Mouse (Mus musculus) fat pad, adult 2 months (tissue): ENCODE data around the gene Pnpla8.
"Not testable (repeated sequence)": the region's sequence is repeated elsewhere in the genome, so short reads cannot be mapped to it uniquely, and the experiment has no call there.

Source experiments
- DNase-seq: peaks from one replicate; pipeline ENCODE4 v3.0.0-alpha.2; 2011; ENCODE audit warnings: low read depth, low spot score; ENCODE audit errors: extremely low read depth

The Pnpla8 gene

DNA sequence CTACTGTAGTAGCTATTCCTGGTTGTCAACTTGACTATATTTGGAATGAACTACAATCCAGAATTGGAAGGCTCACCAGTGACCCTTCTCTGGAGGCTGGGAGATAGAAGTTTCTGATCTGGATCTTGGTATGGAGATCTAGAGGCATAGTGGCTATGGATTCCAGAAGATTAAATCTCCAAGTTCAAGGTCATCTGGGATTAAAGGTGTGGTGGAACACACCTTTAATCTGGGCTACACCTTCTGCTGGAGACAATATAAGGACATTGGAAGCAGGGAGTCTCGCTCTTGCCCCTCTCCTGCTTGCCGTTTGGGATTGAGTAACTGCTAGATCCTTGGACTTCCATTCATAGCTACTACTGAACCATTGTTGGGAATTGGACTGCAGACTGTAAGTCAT lies at the start of gene Pnpla8:
Gene Pnpla8 (plus strand): TSS at position 301 of the 400 bp plus-strand sequence.
- DNase-seq, result not testable (repeated sequence)

DNA sequence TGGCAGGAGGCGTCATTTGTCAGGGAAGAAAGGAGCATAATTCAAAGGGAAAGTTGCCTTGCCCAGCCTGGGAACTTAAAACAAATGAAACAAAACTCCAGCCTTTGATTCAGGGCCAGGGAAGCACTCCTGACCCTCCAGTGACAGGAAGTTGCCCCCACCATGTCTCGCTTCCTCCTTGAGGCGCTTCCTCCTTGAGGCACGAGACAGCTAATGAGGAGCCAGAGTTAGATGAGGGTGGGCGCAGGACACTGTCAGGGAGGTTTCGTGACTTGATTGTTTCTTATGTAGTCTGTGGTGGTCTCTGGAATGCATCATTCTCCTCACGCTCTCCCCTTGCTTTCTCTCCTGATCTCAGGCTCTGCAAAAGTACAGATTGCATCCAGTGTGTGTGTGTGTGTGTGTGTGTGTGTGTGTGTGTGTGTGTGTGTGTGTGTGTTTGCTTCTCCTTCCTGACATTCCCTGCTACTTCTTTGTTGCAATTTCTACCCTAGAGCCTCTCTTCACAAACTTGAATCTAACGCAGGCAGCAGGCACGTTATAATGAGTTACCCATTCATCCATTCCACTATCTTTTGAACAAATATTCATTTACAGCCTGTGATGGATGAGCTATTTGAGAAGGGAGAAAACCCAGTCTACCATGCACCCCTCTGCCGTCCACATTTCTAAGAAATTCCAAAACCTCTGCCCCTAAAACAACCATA lies 44.7 kb upstream of the Pnpla8 start:
- DNase-seq, result no peak

DNA sequence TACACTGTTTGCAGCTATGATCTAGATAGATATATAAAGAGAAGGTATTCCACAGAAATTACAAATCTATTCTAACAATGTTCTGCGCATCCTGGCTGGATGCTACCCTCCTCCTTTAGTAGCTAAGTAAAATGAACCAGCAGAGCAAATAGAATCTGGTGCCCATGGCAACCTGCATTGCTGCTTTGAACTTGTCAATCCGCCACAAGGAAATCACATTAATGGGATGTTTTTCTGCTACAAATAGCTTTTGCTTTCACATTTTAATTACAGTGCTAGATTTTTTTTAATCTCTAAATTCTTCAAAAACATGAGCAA lies 44.2 kb upstream of the Pnpla8 start:
- no peak for DNase-seq

DNA sequence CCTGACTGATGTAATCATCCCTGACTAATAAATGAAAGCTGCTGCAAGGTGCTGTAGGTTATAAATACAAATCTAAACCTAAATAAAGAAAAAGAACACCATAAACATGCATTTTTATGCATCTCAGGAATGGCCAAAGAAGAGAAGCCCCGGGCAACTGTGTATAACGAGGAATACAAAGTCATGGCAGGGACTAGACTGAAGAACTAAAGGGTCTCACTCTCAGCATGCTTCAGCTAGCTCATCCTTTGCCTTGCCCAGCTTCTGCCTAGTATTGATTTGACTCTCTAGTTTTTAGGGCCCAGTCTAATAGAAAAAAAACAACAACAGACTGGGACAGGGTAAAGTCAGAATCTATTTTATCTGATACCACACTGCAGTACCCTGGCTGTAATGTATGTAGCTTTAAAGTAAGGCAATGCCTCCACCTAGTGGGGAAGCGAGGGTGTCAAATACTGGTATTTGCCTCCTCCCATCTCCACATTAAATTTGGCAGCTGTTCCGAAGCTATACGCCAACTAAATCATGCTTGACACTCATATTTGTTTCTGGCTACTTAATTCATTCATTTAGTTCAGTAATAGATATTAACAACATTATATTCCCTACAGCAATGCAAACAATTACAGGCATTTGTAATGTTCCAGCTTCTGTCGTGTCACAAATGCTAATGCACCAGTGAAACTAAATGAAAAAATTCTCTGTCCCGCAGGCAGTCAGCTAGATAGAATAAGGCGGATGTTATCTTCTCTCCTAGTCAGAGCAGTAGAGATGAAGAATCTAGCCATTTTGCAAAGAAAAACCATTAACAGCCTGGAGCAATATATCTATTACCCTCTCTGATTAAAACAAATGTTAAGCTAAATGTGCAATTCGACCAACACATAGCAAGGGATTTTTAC lies 39.8 kb upstream of the Pnpla8 start:
- DNase-seq, result no peak

DNA sequence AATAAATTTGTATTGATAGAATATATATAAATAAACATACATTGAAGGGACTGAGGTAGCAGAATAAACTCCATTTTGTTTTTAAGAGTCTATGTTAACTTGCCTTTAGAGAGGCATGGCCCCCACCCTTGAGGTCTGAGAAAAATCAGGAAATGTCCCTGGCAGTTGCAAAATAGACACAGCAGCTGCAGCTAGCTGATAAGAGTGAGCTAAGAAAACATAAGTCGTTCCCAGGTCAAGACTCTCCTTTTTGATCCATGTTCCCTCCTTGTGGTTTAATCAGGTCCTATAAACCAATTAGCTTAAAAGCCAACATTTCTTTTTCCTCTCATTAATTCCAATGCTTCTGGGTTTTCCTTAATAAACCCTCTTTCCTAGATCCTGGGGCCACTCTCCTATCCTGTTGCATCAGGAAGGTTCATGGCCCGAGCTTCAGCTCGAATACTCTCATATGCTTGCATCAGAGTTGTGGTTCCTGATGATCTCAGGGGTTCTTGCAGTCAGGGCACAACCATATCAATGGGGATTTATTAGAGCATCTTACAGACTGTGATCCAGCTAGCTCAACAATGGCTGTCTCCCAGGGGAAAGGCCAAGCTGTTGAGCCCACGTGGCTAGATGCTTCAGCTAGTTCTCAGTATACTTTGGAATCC lies 23.2 kb upstream of the Pnpla8 start:
- no peak for DNase-seq

DNA sequence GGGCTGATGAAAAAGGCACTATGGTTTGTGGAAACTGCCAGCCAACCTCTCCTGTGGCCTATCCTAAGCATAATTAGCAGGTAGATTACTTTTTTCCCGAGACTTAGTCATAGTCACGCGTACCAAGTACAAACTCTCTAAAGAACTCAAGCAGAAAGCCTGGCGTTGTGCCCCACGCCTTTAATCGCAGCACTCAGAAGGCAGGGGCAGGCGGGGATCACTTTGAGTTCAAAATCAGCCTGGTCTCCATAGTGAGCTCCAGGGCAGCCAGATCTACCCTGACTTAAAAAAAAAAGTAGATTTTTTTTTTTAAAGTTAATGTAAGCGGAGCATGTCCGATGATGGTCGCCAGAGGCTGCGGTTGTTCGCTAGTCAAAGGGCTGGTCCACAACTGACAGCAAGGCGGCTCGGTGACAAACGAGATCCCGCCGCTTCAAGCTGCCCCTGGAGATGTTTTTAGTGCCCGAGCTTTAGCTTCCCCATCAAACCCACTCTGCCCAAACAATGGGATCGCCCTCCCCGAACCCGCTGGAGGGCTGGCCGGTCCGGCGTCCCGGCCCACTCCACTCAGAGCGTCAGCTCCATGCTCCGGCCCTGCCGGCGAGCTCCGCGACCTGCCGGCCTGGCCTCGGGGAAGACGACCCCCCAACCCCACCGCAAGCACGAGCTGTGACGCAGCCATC lies 11.9 kb upstream of the Pnpla8 start:
- no peak for DNase-seq

DNA sequence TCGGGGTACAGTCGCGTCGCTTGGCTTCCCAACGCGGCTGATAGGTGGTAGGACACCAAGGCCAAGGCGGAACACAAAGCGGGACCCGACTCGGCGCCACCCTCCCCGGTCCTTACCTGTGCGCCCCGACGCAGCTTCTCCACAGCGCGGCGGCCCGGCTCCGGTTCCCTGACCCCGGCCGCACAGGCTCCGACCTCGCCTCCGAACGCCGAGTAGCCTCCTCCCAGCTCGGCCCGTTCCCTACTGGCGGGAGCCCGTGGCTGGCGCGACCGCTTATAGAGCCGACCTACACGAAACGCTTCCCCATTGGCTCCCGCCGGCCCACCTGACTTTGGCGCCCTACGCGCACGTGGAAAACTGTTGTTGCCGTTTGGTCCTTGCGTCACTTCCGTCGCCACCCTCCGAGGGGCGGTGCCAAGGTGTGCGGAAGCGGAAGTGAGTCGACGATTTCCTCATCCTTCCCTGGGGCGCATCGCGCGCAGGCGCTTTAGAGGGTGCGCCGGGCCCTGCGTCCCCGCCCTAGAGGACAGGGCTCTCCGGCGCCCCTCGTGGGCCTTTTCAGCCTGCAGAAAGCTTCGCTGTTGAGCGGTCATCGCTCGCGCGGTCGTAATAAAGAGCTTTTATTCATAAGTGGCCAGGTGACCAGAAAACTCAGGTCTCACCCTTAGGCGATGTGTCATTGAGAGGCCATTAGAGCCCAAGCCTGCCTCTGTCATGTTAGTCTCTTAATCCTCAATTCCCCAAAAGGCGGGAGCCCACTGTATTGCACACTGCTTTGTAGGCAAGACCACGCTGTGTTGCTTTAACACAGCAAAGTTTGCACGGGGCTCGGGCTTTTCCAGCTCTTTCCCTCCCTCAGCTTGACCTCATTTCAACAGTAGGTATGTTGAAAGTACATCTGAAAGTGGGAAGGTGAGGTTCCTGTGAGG lies 11.1 kb upstream of the Pnpla8 start, which contains the start of gene Dnajb9:
Gene Dnajb9 (minus strand): TSS at position 503 of the 929 bp plus-strand sequence.
- peak; percentile 73 for DNase-seq

DNA sequence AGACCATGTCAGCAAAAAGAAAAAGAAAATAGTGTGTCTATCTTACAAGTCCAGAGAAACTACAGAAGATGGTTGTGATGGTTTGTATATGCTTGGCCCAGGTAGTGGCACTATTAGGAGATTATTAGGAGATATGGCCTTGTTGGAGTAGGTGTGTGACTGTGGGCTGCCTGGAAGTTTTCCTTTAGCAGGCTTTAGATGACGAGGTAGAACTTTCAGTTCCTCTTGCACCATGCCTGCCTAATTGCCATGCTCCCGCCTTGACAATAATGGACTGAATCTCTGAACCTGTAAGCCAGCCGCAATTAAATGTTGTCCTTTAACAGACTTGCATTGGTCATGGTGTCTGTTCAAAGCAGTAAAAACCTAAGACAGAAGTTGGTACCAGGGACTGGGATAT lies 9.6 kb upstream of the Pnpla8 start:
- DNase-seq, result no peak

DNA sequence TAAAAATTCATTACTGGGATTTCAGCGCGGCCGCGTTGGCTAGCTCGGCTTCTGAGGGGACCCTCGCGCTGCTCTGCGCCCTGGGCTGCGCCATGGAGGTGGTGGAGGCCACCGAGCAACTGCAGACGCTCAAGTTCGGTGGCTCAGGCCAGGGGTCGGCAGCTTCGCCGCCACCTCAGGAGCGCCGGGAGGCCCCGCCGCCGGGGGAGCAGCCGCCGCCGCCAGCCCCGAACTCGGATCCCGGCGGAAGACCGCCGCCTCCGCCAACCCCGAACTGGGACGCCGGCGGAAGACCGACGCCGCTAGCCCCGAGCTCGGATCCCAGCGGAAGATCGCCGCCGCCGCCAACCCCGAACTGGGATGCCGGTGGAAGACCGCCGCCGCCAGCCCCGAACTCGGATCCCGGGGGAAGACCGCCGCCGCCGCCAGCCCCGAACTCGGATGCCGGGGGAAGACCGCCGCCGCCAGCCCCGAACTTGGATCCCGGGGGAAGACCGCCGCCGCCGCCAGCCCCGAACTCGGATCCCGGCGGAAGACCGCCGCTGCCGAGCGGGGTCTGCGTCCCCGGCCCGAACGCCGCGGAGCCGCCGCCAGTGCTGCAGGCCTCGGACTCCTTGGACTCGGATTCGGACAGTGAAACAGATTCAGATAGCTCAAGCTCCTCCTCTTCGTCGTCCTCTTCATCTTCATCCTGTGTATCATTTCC lies 634 bp downstream of the Pnpla8 start:
- DNase-seq, result no peak

DNA sequence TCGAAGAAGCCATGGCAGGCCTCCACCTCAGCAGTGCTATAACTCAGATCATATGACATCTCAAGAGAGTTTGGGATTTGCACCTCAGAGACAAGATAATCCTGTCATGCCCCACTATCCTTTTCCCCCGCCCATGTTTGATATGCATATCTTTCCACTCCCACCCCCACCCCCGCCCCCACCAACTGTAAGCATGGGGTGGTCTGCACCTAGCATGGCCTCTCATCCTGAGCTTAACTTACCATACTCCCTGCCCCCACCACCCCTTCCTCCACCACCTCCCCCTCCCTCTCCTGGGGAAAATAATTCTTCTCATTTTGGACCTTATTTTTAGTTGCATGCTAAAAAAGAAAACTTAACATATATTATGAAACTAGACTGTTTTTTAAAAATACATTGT lies 1.9 kb downstream of the Pnpla8 start:
- no peak for DNase-seq

DNA sequence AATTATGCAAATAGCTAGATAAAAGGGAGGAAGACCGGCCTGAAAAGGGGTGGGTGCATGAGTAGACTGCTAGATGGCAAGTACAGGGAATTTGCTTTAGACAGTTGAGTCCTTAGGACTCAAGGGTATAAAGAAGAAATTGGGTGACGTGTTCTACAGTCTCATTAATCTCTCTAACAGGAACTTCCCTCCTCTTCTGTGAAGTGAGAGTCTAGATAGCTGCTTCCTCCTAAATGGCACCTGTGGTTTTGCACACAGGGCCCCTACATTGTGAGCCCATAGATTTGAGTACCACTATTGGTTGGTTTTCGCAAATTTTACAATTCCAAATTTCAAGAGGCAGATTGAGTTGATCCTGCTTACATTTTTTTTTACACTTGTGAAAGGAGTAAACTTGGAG lies 3.5 kb downstream of the Pnpla8 start:
- no peak for DNase-seq

DNA sequence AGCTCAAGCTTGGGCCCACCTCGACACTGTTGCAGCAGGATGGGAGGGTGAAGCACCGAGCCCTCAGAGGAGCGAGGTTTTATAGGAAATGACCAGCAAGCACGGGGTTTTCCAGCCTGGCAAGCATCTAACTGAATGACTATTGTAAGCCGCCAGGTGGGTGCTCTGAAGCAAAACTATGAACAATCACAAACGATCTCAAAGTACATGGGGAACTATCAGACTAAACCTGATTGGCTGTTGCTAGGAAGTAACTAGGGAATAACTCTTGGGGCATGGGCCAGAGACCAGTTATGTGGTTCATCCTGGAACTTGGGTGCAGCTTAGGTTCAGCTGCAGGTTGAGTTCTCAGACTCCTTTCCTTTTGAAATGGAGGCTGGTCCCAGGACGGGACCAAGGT lies 19.9 kb downstream of the Pnpla8 start:
- no peak for DNase-seq

DNA sequence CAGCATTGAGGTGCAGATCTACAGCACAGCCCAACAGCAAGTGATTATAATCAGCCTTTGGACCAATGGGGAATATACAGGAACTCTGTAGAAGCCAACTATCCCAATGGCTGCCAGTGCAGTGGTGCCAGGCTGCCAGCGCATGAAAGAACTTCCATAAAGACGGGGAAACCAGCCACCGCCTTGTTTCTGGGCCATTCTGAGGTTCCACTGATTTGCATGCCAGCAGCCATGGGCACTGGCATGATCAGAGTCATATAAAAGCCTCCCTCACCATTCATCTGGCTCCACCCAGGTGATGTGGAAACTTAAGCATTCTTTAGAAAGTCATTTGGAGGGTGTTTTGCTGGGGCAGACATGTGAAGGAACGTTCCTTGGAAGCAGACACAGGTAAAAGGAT lies 21.2 kb downstream of the Pnpla8 start:
- DNase-seq, result no peak

DNA sequence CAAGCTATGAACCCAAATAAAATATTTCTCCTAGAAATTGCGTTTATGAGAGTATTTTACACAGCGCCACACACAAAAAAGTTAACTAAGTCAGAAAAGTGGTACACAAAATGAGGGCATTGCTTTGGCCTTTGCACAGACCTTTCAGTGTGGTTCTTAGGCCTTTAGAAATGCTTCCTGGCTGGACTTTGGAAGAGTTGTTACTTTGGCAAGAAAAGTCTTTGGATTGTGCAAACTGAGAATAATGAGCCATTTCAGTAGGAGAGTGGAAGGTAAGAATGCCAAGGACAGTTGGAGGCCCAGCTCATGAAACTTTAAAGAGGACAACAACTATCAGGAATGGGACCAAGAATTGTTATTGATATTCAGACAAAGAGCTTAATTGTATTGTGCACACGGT lies 24.6 kb downstream of the Pnpla8 start:
- DNase-seq, result no peak

DNA sequence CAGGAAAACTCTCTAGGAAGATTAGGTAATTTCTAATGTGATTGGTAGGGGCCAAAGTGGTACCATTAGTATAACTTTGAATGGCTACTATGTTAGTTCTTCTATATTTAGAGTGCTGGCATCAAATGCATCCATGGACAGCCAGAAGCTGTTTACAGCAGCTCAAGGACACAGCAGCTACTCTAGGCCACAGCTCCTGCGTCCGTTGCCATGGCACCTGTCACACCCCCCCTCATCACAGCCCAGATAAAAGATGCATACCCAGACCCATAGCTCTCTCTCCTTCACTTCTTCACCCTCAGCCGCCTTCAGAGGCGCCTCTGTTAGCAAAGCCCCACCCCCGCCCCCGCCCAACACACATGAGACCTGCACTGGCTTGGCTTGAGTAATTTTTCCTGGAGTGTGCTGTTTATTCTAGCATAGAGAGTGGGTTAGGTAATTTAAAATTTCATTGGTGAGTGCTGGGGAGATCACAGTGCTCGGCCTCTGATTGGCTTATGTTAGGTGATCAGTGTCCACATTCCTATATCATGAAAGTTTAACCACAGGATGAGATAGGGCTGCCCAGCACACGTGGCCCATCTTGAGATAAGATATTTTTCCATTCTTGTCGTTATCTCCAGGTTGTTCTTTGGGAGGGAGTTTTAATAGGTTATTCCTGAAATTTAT lies 27.3 kb downstream of the Pnpla8 start:
- no peak for DNase-seq

DNA sequence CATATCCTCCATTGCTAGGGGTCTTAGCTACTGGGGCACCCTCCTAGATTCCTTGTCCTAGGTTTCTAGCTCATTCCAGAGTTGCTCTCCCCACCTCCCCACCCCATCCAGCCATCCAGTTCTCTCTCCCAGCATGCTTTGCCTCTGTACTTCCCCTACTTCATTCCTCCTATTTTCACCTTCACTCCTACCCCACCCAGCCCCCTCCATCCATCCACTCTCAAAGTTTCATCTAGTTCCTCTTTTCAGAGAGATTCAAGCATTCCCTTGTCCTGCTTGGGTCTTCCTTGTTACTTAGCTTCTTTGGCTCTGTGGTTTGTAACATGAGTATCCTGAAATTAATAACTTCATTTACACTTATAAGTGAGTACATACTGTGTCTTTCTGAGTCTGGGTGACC lies 41.4 kb downstream of the Pnpla8 start:
- no peak for DNase-seq

DNA sequence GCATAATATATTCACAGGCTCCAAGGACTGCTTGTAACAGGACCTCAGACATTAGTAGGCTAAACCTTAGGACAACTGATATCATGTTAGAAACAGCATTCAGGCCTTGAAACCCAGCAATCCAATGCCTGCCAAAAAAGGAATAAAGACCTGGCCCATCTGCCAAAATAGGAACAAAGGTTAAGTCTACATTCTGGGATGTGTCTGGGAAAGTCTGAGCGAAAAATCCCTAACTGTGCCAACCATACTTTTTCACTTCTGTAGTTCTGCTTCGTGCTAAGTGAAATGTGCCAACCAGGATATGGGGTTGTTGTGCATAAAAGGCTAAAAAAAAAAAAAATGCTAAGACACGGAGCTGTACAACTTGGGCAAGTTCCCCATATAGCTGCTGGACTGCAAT lies 44.5 kb downstream of the Pnpla8 start:
- no peak for DNase-seq

DNA sequence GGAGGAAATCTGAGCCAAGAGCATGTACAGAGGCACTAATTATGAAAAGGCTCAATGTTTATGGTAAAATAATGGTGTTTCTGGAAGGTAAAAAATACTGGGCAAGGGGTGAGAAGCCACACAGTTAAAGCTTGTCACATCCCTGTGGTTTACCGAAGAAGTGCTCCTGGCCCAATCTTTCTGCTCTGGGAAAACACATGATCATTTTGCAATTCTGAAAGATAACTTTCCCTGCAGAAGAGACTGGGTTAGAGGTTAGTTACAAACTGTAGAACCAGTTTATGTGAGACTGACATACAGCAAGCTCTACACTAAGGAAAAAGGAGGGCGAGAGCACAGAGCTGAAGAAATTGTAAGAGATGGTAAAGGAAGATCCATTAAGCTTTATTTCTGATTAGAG lies 46.0 kb downstream of the Pnpla8 start:
- no peak for DNase-seq

DNA sequence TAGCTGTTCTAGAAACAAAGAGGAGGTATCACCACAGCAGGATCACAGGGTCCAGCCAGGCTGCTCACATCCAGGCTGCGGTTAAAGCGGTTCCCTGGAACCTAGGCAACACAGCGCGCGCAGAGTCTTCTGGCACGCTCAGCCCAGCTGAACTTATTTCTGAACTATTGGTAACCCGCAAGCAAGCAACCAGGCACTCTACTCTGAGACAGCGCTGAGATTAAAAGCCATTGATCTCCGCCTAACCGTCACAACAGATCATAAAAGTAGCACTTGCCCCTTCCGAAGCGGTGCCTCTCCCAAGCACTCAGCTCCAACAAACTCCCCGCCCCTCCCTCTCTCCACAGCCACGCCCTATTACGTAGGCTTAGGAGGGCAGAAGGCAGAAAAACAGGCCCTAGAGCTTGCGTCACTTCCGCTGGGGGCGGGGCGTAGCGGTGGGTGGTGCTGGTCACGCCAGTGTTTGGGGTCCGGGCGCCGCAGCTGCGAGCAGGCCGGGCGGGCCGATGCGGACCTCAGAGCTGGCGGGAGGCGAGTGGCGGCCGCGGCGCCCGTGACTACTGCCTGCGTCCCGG lies 47.6 kb downstream of the Pnpla8 start:
- no peak for DNase-seq
